Mouse (Mus musculus): ENCODE measurements around the gene Cpt1a. TPM values are rescaled to one million over a fixed set of nuclear protein-coding genes. Genes with fewer than 3 reads are reported as not detected.
A peak's percentile ranks its signal among the peaks of the same experiment; 100 is the strongest.

Cpt1a gene
- polyA plus RNA-seq, 1 experiment: 65.3 TPM

DNA sequence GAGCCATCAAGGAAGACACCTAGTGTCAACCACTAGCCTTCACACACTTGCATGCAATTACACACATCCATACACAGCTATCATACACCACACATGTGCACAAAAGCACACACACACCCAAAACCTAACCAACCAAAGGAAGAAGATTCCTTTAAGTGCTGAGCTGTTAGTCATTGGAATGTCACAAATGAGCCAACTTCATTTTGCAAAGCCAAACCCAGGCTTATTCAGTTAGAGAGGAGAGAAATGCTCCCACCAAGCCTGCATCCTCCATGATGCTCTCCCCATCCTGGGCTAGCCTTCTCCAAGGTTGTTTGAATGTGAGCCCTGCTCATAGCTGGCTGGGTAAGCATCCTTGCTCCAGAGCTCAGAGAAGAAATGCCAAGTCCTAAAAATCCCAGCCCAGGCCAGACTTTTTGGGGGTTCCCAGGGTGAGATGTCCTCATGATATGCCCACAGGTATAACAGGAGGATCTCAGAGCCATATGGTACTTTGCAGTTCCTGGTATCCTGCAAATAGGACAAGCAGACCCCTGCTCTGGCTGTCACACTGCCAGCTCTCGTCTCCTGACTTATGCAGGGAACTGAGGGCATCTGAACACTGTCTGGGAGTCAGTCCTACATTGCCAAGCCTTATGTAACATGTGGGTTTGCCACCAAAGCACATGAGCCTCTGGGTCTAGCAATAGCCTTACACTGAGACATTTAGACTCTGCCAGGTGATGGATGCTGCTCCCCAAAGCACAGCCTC is 83.6 kb downstream of the Cpt1a start:
- TF ChIP-seq CTCF (IDR thresholded peaks at IDR 0.05; ENCODE audit: low read depth, low read length) (no peak), POLR2A (IDR thresholded peaks at IDR 0.05; ENCODE audit: borderline replicate concordance, low read depth, low read length) (no peak)
- Histone ChIP-seq H3K27ac (ENCODE audit: insufficient read depth, low read depth, low read length) (no peak overlapping the region), H3K4me3 (ENCODE audit: insufficient read depth, low read length) (no peak overlapping the region), H3K4me1 (ENCODE audit: control insufficient read depth, insufficient read depth, low read length) (no peaks in the 10 kb centered on the region)

DNA sequence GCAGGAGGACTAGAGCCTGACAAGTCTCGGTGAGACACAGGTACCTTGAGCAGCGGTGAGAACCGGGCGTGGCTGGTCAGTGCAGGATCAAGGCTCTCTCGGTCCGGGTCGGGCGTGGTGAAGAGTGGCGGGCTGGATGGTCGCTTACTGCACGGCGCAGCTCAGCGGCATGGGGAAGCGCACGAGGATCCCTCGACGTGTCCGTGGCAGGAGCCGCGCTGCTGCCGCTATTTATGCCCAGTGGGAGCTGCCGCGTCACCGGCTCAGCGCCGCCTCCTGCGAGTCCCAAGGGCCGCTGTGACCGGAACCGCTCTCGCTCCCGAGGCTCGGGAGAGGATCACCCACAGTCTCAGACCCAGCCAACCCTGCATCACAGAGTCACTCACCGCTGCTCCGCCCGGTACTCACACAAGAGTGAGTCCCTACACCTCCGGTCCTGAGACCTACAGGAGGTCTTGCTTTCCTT is 92.2 kb downstream of the Cpt1a start, which contains the start of gene Gal:
Gal (minus strand) TSS at position 277 of the 466 bp plus-strand sequence.
- TF ChIP-seq CTCF (IDR thresholded peaks at IDR 0.05; ENCODE audit: low read depth, low read length) (no peak), POLR2A (IDR thresholded peaks at IDR 0.05; ENCODE audit: borderline replicate concordance, low read depth, low read length) (no peak)
- H3K4me1 ChIP-seq (ENCODE audit: control insufficient read depth, insufficient read depth, low read length): no peaks in the 10 kb centered on the region
- H3K4me3 ChIP-seq (ENCODE audit: insufficient read depth, low read length): peak within 1 kb of the TSS; percentile 10
- no peak within 1 kb of the TSS for H3K27ac ChIP-seq (ENCODE audit: insufficient read depth, low read depth, low read length)

DNA sequence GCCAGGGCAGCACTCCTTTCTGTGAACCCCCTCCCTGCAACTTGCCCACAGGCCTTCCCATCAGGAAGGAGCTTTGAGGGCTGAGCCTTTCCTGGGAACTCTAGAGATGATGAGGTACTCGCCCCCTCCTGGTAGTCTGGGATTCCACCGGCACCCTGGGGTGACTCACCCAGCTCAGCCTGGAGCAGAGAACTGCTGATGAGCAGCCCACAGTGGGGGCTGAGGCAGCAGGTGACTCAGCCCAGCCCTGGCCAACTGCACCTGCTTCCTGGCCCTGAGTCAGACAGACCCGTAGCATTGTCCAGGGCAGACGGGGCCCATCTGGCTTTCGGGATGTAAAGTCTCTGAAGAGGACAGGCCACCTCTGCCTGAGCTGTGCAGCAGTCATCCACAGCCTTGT is 97.1 kb downstream of the Cpt1a start:
- H3K27ac ChIP-seq (ENCODE audit: insufficient read depth, low read depth, low read length): no peak overlapping the region
- peaks cover 12% of the 10 kb centered on the region for H3K4me1 ChIP-seq (ENCODE audit: control insufficient read depth, insufficient read depth, low read length)
- TF ChIP-seq POLR2A (IDR thresholded peaks at IDR 0.05; ENCODE audit: borderline replicate concordance, low read depth, low read length) (no peak), CTCF (IDR thresholded peaks at IDR 0.05; ENCODE audit: low read depth, low read length) (no peak)
- no peak overlapping the region for H3K4me3 ChIP-seq (ENCODE audit: insufficient read depth, low read length)

DNA sequence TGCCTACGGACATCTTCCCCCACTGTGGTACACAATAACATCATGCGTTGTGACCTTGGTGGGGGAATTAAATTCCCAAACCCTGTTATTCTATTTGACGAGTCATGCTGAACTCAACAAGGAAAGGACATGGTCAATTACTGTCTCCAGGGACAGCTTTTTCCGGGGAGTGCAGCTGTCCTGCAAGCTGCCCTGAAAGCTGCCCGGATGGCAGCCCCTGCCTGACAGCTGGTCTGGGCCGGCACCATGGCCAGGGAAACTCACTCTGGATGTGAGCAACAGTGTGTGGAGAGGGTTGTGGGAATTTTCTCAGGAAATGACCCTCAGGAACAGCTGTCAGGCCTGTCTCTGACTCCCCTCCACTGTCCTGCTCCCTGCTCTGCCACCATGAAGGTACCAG is 100.4 kb downstream of the Cpt1a start:
- TF ChIP-seq CTCF (IDR thresholded peaks at IDR 0.05; ENCODE audit: low read depth, low read length): no peak
- no peak for TF ChIP-seq POLR2A (IDR thresholded peaks at IDR 0.05; ENCODE audit: borderline replicate concordance, low read depth, low read length)
- Histone ChIP-seq H3K4me3 (ENCODE audit: insufficient read depth, low read length) (no peak overlapping the region), H3K27ac (ENCODE audit: insufficient read depth, low read depth, low read length) (no peak overlapping the region), H3K4me1 (ENCODE audit: control insufficient read depth, insufficient read depth, low read length) (peaks cover 12% of the 10 kb centered on the region)

DNA sequence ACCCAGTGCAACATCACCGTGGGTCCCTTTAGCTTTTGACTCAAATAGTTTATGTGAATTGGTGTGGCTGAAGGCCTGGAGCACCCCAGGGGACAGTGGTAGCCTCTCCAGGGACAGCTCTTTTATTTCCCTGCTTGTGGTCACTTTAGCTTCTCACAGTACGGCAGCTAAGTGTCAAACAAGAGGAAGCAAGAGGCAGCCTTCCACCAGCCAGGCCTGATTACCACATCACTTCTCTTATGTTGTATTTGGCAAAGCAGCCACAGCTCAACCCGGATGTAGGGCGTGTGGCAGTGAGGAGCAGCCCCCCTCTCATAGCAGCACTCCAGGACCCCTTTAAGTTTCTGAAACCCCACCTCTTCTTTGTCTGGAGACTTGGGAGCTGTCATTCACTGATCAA is 100.8 kb downstream of the Cpt1a start:
- TF ChIP-seq POLR2A (IDR thresholded peaks at IDR 0.05; ENCODE audit: borderline replicate concordance, low read depth, low read length) (no peak), CTCF (IDR thresholded peaks at IDR 0.05; ENCODE audit: low read depth, low read length) (no peak)
- Histone ChIP-seq H3K4me3 (ENCODE audit: insufficient read depth, low read length) (no peak overlapping the region), H3K27ac (ENCODE audit: insufficient read depth, low read depth, low read length) (0 out of 2 replicates have a peak overlapping the region, but pooled peaks have one; percentile 22), H3K4me1 (ENCODE audit: control insufficient read depth, insufficient read depth, low read length) (peaks cover 12% of the 10 kb centered on the region)

DNA sequence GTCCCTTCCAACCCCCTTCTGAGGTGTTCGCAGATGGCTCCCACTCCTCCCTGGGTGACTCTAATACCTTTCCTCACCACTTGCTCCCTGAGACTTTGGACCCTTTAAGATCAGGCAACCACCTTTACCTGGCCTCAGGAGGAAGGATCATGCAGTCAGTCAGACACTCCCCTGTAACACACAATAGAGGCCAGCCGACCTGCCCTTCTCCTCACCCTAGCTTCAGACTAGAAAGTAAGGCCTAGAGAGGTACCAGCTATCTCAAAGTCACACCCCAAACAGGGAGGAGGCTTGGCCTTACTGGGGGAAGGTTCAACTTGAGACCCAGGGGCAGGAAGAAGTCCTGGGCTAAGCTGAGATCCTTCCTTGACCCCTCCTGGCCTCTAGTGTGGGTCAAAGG is 102.1 kb downstream of the Cpt1a start:
- no peak overlapping the region for H3K4me3 ChIP-seq (ENCODE audit: insufficient read depth, low read length)
- no peak for TF ChIP-seq CTCF (IDR thresholded peaks at IDR 0.05; ENCODE audit: low read depth, low read length)
- no peak for TF ChIP-seq POLR2A (IDR thresholded peaks at IDR 0.05; ENCODE audit: borderline replicate concordance, low read depth, low read length)
- peaks cover 12% of the 10 kb centered on the region for H3K4me1 ChIP-seq (ENCODE audit: control insufficient read depth, insufficient read depth, low read length)
- no peak overlapping the region for H3K27ac ChIP-seq (ENCODE audit: insufficient read depth, low read depth, low read length)

DNA sequence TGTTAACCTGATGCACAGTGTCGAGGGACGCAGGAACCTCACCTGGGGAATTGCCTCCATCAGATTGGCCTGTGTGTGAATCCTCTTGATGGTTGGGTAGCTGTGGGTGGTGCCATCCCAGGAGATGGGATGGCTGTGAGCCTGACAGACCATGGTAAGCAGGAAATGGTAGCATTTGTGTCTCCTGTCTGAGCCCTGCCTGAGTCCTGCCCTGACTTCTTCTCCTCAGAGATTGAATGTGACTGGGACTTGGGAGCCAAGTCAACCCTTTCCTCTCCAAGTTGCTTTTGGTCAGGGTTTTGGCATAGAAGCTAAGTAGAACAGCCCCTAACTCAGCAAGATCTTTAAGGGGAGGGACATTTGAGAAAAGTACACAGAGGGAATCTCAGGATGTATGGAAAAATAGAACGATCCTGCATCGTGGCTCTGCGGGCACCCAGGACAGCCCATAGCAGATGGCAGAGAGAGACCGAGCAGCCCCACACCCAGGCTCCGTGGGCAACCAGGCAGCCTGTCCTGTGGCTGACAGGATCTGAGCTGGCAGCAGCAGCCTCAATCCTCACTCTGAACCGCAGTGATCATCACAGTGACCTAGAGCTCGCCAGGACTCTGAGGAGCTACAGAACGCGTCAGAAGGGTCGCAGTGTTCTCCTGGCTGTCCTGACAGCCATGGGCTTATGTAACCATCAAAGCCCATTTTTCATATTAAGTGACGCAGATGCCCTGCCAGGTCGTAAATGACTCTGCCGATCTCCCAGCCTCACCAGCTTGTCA is 106.1 kb downstream of the Cpt1a start:
- Histone ChIP-seq H3K4me3 (ENCODE audit: insufficient read depth, low read length) (no peak overlapping the region), H3K27ac (ENCODE audit: insufficient read depth, low read depth, low read length) (no peak overlapping the region), H3K4me1 (ENCODE audit: control insufficient read depth, insufficient read depth, low read length) (peaks cover 4% of the 10 kb centered on the region)
- TF ChIP-seq POLR2A (IDR thresholded peaks at IDR 0.05; ENCODE audit: borderline replicate concordance, low read depth, low read length) (no peak), CTCF (IDR thresholded peaks at IDR 0.05; ENCODE audit: low read depth, low read length) (no peak)

DNA sequence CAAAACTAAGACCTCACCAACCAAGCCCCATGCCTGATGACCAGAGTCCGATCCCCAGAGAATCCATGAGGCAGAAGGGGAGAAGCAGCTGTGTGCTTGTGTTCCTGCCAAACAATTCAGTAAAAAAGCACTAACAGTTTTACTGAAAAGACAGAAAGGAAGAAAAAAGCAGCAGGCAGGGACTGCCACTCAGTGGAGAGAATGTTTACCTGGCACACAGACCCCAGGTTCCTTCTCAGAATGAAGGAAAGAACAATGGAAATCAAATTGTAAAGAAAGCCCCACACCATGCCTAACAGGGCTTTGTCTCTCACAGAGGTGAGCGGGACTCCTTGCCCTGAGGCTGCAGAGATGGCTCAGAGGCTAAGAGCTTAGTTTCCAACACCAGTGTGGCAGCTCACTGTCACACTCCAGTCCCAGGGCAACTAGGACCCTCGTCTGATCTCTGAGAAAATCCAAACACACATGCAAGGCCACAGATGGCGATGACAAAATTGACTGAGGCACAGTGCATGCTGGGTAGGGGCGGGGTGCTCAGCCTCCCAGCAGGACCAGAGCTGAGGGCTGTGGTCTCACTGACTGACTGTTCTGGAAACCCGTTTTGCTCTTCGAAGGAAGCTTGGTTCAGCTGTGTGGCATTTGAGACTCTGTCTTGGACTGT is 107.2 kb downstream of the Cpt1a start:
- TF ChIP-seq POLR2A (IDR thresholded peaks at IDR 0.05; ENCODE audit: borderline replicate concordance, low read depth, low read length) (no peak), CTCF (IDR thresholded peaks at IDR 0.05; ENCODE audit: low read depth, low read length) (no peak)
- no peak overlapping the region for H3K4me3 ChIP-seq (ENCODE audit: insufficient read depth, low read length)
- H3K27ac ChIP-seq (ENCODE audit: insufficient read depth, low read depth, low read length): no peak overlapping the region
- H3K4me1 ChIP-seq (ENCODE audit: control insufficient read depth, insufficient read depth, low read length): no peaks in the 10 kb centered on the region

DNA sequence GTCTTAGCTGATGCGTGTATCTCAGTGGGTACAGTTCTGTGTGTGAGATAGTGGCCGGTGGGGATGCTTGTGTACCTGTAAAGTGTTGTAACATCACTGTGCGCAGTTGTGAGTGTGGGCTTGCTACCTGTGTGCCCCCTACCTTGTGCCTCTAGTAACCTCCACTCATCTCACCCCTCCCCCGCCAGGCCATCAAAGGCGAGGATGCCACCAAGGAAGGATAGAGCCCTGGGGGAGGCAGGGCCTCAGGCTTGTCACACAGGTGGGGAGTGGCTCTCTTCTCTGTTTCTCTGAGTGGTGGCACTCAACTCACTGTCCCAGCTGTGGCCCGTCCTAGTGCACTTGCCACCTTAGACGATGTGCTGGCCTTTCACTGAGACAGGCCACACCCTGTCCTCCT is 108.9 kb downstream of the Cpt1a start:
- H3K4me3 ChIP-seq (ENCODE audit: insufficient read depth, low read length): no peak overlapping the region
- TF ChIP-seq POLR2A (IDR thresholded peaks at IDR 0.05; ENCODE audit: borderline replicate concordance, low read depth, low read length) (no peak), CTCF (IDR thresholded peaks at IDR 0.05; ENCODE audit: low read depth, low read length) (no peak)
- no peak overlapping the region for H3K27ac ChIP-seq (ENCODE audit: insufficient read depth, low read depth, low read length)
- no peaks in the 10 kb centered on the region for H3K4me1 ChIP-seq (ENCODE audit: control insufficient read depth, insufficient read depth, low read length)
